Mouse (Mus musculus) intestine, embryonic 16.5 days (tissue): ENCODE measurements around the gene Aldh1l1. TPM values are rescaled to one million over a fixed set of nuclear protein-coding genes. Genes with fewer than 3 reads are reported as not detected.

Source experiments
- ATAC-seq: fragments of 200-750 bp; cut with Nextera tagmentation; 2 replicates; pipeline ENCODE4 v1.8.0; 2017; ENCODE audit warnings: moderate TSS enrichment, moderate library complexity
- H3K27ac ChIP-seq: fragments of 300-500 bp; sonication (generic); 2 replicates; pipeline ENCODE4 v1.5.1; 2014; ENCODE audit warnings: mild to moderate bottlenecking, low read length
- H3K27me3 ChIP-seq: fragments of 300-500 bp; sonication (generic); replicated peaks from 2 replicates; pipeline ENCODE4 v1.6.1; 2014; ENCODE audit warnings: low read length, control low read depth, mixed read lengths; ENCODE audit not compliant: control insufficient read depth, insufficient read depth
- H3K36me3 ChIP-seq: fragments of 300-500 bp; sonication (generic); 2 replicates; pipeline ENCODE4 v1.6.1; 2014; ENCODE audit warnings: low read length, control low read depth; ENCODE audit not compliant: control insufficient read depth, insufficient read depth
- H3K4me1 ChIP-seq: fragments of 300-500 bp; sonication (generic); 2 replicates; pipeline ENCODE4 v1.6.1; 2014; ENCODE audit warnings: low read length, control low read depth, mixed read lengths; ENCODE audit not compliant: control insufficient read depth, insufficient read depth
- H3K4me2 ChIP-seq: fragments of 300-500 bp; sonication (generic); 2 replicates; pipeline ENCODE4 v1.6.1; 2014; ENCODE audit warnings: low read depth, low read length, control low read depth
- H3K4me3 ChIP-seq: fragments of 300-500 bp; sonication (generic); 2 replicates; pipeline ENCODE4 v1.5.1; 2014; ENCODE audit warnings: mild to moderate bottlenecking, low read length
- H3K9ac ChIP-seq: fragments of 300-500 bp; sonication (generic); 2 replicates; pipeline ENCODE4 v1.6.1; 2014; ENCODE audit warnings: low read depth, low read length
- H3K9me3 ChIP-seq: fragments of 300-500 bp; sonication (generic); 2 replicates; pipeline ENCODE4 v1.6.1; 2016; ENCODE audit warnings: low read length, control low read depth; ENCODE audit not compliant: control insufficient read depth
- WGBS: fragments of 180-500 bp; shearing (Covaris S2); extraction: QIAGEN DNeasy Blood & Tissue Kit; methylation state at CpG from one replicate; pipeline ENCODE4 v1.1.7; 2014; 5-methylcytosine and 5-hydroxymethylcytosine counted together
- polyA plus RNA-seq: library from polyadenylated mRNA; unstranded; fragments of >200 nt; fragmentation: Nextera tagmentation; extraction: Ambion mirVana; gene quantifications from 2 replicates; pipeline ENCODE4 v1.2.1, GENCODE M21; 2015

Aldh1l1 gene
- polyA plus RNA-seq, 1 experiment from 2014 or later: 27.4 TPM

DNA sequence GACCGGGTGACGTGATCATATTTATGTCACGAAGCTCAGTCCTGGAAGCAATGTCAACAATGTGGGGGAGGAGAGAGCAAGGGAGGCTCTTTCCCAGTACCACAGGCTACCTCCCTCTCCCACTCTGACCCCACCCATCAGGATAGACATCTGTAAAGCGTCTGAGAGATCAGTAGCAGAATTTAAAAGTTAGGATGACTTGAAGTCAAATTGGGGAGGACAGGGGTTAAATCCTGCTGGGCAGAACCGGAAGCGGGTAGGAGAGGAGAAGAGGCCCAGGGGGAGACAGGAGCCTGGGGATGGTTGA lies 135.3 kb downstream of the Aldh1l1 start:
- no peak overlapping the region for H3K27ac ChIP-seq

DNA sequence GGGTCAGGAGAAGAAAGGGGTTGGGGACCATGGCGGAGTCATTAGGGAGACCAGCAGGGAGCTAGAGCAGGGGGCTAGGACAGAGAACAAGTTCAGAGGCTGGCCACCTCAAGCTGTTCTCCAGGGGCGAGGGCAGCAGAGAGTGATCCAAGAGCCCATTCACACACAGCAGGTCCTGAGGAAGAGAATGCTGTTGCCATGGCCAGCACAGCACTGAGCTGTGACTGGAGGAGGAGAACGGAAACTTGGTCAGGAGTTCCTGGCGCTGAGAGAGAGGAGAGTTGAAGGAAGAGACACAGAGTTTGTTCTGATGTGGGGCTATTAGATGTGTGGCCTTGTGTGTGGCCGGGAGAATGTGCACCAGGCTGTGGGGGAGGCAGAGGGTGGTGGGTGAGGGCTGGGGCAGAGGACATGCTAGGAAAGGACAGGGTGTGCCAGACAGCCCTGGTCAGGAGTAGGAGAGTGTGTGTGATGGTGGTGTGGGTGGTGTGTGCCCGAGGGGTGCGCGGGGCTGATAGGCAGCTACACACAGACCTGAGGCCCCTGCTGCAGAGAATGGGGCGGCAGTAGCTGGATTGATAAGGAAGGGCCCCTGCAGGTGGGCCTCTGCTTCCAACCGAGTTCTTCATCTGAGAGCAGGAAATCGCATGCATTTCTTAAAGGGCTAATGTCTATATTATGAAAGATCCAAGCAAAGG lies 136.7 kb downstream of the Aldh1l1 start:
- WGBS: 47% methylated on average over 11 of the region's 11 CpGs
- Histone ChIP-seq H3K9me3 (no peaks in the 10 kb centered on the region), H3K27ac (peak overlapping the region; percentile 28; the same call in 1 of the 2 replicates), H3K4me1 (peaks cover 23% of the 10 kb centered on the region), H3K4me3 (no peak overlapping the region), H3K36me3 (no peaks in the 10 kb centered on the region), H3K4me2 (0 out of 2 replicates have a peak overlapping the region, but pooled peaks have one; percentile 16), H3K27me3 (no peaks in the 10 kb centered on the region), H3K9ac (peak overlapping the region; percentile 35; the same call in 1 of the 2 replicates)
- peak; percentile 91 for ATAC-seq

More for the DNA sequence above, 135.3 kb downstream of the Aldh1l1 start:
- Histone ChIP-seq H3K9ac (no peak overlapping the region), H3K36me3 (no peaks in the 10 kb centered on the region), H3K9me3 (no peaks in the 10 kb centered on the region), H3K27me3 (no peaks in the 10 kb centered on the region), H3K4me2 (no peak overlapping the region), H3K4me1 (peaks cover 23% of the 10 kb centered on the region), H3K4me3 (no peak overlapping the region)
- no peak for ATAC-seq
- 51% methylated on average over 6 of the region's 6 CpGs for WGBS

DNA sequence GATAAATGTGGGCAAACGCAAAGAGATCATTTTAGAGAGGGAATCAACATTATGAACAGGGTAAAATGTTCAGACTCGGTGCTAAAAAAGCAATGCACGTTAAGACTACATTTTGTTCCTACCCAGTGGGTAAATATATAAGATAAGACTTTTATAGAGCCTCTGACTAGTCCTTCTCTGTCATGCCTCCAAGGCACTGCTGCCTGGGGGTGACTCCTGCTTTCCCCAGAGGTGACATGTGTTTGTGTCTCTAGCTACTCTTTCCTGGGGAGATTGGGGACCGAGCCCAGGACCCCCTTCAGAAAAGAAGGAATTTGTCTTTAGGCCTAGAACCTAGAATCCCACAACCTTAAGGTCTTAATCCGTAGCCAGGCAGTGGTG lies 137.2 kb downstream of the Aldh1l1 start:
- WGBS: 66% methylated on average over 5 of the region's 5 CpGs

DNA sequence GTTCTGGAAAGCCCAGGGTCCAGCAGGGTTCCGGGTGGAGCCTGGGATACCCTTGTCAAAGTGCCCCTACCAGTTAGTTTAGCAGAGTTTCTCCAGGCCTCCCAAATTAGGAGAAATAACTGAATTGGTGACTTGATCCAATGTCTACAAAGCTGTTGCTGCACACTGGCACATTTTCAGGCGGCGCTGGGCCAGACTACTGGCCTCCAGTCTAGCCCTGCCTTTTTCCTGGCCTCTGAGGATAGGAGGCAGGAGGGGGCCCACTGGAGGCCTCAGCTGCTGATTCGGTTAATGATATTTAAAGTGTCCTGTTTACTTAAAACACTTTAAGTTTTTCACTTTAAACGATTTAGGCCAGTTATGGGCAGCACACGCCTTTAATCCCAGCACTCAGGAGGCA lies 138.0 kb downstream of the Aldh1l1 start:
- no peaks in the 10 kb centered on the region for H3K9me3 ChIP-seq

More for the DNA sequence above, 137.2 kb downstream of the Aldh1l1 start:
- no peak overlapping the region for H3K4me3 ChIP-seq
- H3K9ac ChIP-seq: no peak overlapping the region
- H3K27me3 ChIP-seq: no peaks in the 10 kb centered on the region
- peak; percentile 58 for ATAC-seq
- no peaks in the 10 kb centered on the region for H3K9me3 ChIP-seq
- peaks cover 23% of the 10 kb centered on the region for H3K4me1 ChIP-seq
- H3K27ac ChIP-seq: peak overlapping the region; percentile 54; the same call in 1 of the 2 replicates
- H3K36me3 ChIP-seq: no peaks in the 10 kb centered on the region
- 0 out of 2 replicates have a peak overlapping the region, but pooled peaks have one; percentile 16 for H3K4me2 ChIP-seq

DNA sequence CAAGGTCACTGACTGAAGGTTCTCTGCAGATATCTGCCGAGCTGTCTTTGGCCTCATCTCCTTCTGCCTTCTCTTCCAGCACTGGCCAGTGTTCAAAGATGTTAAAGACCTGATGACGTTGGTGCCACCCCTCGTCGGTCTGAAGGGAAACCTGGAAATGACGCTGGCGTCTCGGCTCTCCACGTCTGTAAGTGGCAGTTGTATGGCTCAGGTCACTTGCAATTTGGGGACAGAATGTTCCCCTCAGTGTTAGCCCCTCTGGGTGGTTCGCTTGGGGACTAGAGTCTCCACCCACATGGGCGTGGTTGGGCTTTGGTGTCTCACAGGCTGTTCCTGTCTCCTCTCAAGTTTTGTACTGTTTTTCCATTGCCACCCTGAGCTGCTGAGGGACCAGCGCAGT lies 138.5 kb downstream of the Aldh1l1 start:
- 75% methylated on average over 11 of the region's 11 CpGs for WGBS

More for the DNA sequence above, 138.0 kb downstream of the Aldh1l1 start:
- no peaks in the 10 kb centered on the region for H3K27me3 ChIP-seq
- peaks cover 19% of the 10 kb centered on the region for H3K4me1 ChIP-seq
- no peak overlapping the region for H3K4me2 ChIP-seq
- no peak overlapping the region for H3K4me3 ChIP-seq
- H3K36me3 ChIP-seq: no peaks in the 10 kb centered on the region
- no peak overlapping the region for H3K9ac ChIP-seq
- WGBS: 66% methylated on average over 6 of the region's 6 CpGs
- no peak for ATAC-seq
- no peak overlapping the region for H3K27ac ChIP-seq

DNA sequence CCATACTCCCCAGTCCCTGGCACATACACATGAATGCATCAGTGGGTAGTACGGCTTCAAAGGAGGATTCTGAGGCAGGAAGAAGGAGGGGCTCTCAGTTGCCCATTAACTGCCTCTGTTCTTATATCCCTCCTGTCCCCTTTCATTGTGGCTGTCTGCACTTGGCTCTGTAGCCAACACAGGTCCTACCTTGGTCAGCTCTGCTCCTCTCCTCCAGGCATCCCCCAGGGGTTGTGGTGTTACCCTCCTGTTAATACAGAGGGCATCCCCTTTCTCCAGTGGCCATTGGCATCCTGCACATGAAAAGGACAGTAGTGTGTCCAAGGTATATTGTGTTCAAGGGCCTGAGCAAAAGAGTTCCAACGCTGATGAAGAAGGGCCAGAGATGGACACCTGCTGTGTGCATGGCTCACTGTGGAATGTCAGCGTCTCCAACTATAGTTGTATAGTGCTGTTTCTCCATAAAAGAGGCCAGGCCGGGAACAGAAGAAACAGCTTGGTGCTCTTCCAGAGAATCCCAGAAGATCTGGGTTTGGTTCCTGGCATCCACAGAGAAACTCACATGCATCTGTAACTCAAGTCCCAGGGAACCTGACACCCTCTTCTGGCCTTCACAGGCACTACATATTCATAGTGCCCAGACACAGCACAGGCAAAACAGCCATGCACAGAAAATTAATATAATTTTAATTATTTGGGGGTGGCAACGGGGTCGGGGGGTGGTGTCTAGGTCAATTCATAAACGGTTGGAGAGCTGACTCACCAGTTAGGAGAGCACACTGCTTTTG lies 139.2 kb downstream of the Aldh1l1 start:
- Histone ChIP-seq H3K27me3 (no peaks in the 10 kb centered on the region), H3K4me3 (no peak overlapping the region), H3K36me3 (no peaks in the 10 kb centered on the region), H3K9ac (no peak overlapping the region), H3K9me3 (no peaks in the 10 kb centered on the region), H3K4me1 (peaks cover 16% of the 10 kb centered on the region), H3K4me2 (no peak overlapping the region), H3K27ac (no peak overlapping the region)
- 85% methylated on average over 7 of the region's 7 CpGs for WGBS
- ATAC-seq: no peak

More for the DNA sequence above, 138.5 kb downstream of the Aldh1l1 start:
- peaks cover 16% of the 10 kb centered on the region for H3K4me1 ChIP-seq
- no peak overlapping the region for H3K4me3 ChIP-seq
- no peak overlapping the region for H3K9ac ChIP-seq
- H3K36me3 ChIP-seq: no peaks in the 10 kb centered on the region
- no peaks in the 10 kb centered on the region for H3K27me3 ChIP-seq
- H3K27ac ChIP-seq: no peak overlapping the region
- ATAC-seq: no peak
- no peaks in the 10 kb centered on the region for H3K9me3 ChIP-seq
- no peak overlapping the region for H3K4me2 ChIP-seq

DNA sequence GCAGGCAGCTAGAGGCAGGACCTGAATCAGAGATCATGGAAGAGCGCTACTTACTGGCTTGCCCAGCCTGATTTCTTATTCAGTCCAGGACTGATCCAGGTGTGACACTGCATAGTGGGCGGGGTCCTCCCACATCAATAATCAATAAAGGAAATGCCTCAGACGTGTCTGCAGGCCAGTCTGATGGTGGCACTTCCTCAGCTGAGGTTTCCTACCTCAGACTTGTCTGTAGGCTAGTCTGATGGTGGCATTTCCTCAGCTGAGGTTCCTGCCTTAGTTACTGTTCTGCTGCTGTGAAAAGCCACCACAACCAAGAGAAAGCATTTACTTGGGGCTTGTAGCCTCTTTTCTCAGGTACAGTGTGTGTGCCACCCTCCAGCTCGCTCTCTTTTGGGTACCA lies 141.3 kb downstream of the Aldh1l1 start:
- no peak overlapping the region for H3K4me2 ChIP-seq
- ATAC-seq: no peak
- WGBS: 82% methylated on average over 4 of the region's 4 CpGs

DNA sequence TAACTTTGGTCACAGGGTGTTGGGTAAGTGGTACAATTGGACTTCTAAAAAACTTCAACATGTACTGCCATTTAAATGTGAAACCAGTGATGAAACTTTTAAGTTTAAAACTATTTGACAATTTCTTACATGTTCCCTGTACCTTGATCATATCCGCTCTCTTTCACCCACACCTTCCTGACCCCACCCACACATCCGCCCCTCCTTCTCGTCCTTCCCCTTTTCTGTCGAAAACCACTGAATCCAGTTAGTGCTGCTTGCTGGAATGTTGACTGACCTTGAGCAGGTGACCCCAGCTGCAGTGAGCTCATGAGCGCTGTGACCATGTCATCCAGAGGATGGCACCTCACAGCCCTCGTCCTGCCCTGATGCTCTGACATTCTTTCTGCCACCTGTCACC lies 143.3 kb downstream of the Aldh1l1 start:
- Histone ChIP-seq H3K27ac (no peak overlapping the region), H3K4me3 (no peak overlapping the region), H3K9ac (no peak overlapping the region), H3K4me2 (no peak overlapping the region), H3K9me3 (no peaks in the 10 kb centered on the region), H3K4me1 (peaks cover 6% of the 10 kb centered on the region; the same call in 1 of the 2 replicates), H3K36me3 (no peaks in the 10 kb centered on the region), H3K27me3 (no peaks in the 10 kb centered on the region)
- 0 out of 2 replicates have a peak, but pooled peaks have one; percentile 18 for ATAC-seq
- 79% methylated on average over 6 of the region's 6 CpGs for WGBS

More for the DNA sequence above, 141.3 kb downstream of the Aldh1l1 start:
- Histone ChIP-seq H3K36me3 (no peaks in the 10 kb centered on the region), H3K9me3 (no peaks in the 10 kb centered on the region), H3K4me1 (peaks cover 13% of the 10 kb centered on the region), H3K9ac (no peak overlapping the region), H3K27me3 (no peaks in the 10 kb centered on the region), H3K27ac (no peak overlapping the region), H3K4me3 (no peak overlapping the region)

DNA sequence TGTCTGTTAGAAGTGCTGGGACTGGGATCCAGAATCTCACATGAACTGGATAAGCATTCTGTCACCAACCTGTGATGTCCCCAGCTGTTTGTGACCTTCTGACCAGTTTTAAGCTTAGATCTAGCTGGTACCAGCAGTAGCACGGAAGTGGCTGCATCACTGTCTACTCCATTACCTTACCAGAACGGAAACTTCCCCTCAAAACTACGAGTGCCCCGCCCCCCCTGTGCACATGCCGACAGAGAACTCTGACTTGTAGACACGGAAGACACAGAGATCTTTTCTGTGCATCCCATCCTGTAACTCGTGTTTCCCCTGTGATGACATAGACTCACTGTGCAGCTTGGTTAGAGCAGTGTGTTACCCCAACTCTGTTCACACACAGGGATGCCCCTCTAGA lies 144.2 kb downstream of the Aldh1l1 start:
- 92% methylated on average over 7 of the region's 7 CpGs for WGBS
- Histone ChIP-seq H3K4me2 (no peak overlapping the region), H3K9ac (no peak overlapping the region), H3K36me3 (no peaks in the 10 kb centered on the region), H3K27ac (no peak overlapping the region), H3K4me1 (no peaks in the 10 kb centered on the region), H3K4me3 (no peak overlapping the region), H3K9me3 (no peaks in the 10 kb centered on the region), H3K27me3 (no peaks in the 10 kb centered on the region)
- no peak for ATAC-seq
